Mouse (Mus musculus): ENCODE measurements around the gene Slc44a4. TPM values are rescaled to one million over a fixed set of nuclear protein-coding genes. Genes with fewer than 3 reads are reported as not detected.
A peak's percentile ranks its signal among the peaks of the same experiment; 100 is the strongest.
"Not testable (repeated sequence)": the region's sequence is repeated elsewhere in the genome, so short reads cannot be mapped to it uniquely, and the experiment has no call there.

Gene Slc44a4
- polyA plus RNA-seq, 1 experiment from 2014 or later, result 0.69 TPM

- H3K4me1 ChIP-seq, result peaks cover 29% of the 10 kb centered on the region
- no peak for ATAC-seq (ENCODE audit: insufficient number of reproducible peaks, low FRiP score, low TSS enrichment, low read depth)
Observed at GRCm38 (mm10) chr17:34946486-34947140, 32.3 kb downstream of the Slc44a4 start.

GRCm38 (mm10) chr17:34947606-34948005, 33.3 kb downstream of the Slc44a4 start:
- Histone ChIP-seq H3K27ac (replicated peaks) (no peak overlapping the region), H3K9me3 (replicated peaks) (no peaks in the 10 kb centered on the region), H3K36me3 (peaks cover 21% of the 10 kb centered on the region), H3K4me1 (peaks cover 24% of the 10 kb centered on the region), H3K4me3 (replicated peaks) (no peak overlapping the region), H3K27me3 (no peaks in the 10 kb centered on the region), H3K4me2 (replicated peaks) (no peak overlapping the region), H3K9ac (no peak overlapping the region)
- ATAC-seq (ENCODE audit: insufficient number of reproducible peaks, low FRiP score, low TSS enrichment, low read depth), result no peak
- 22% methylated on average over 8 of the region's 8 CpGs for WGBS

More at GRCm38 (mm10) chr17:34946486-34947140, 32.3 kb downstream of the Slc44a4 start:
- no peak overlapping the region for H3K9ac ChIP-seq
- H3K36me3 ChIP-seq, result peaks cover 21% of the 10 kb centered on the region
- no peaks in the 10 kb centered on the region for H3K9me3 ChIP-seq (replicated peaks)
- no peak overlapping the region for H3K4me2 ChIP-seq (replicated peaks)
- H3K27ac ChIP-seq (replicated peaks), result no peak overlapping the region
- H3K27me3 ChIP-seq, result no peaks in the 10 kb centered on the region
- no peak overlapping the region for H3K4me3 ChIP-seq (replicated peaks)
- 90% methylated on average over 5 of the region's 5 CpGs for WGBS

GRCm38 (mm10) chr17:34948721-34949552, 34.7 kb downstream of the Slc44a4 start:
- Histone ChIP-seq H3K4me1 (peaks cover 19% of the 10 kb centered on the region), H3K36me3 (peaks cover 21% of the 10 kb centered on the region), H3K27ac (replicated peaks) (peak overlapping the region; percentile 34; the same call in 1 of the 2 replicates)
- not testable (repeated sequence) for H3K9ac ChIP-seq; H3K9me3 ChIP-seq (replicated peaks); H3K27me3 ChIP-seq; H3K4me3 ChIP-seq (replicated peaks); H3K4me2 ChIP-seq (replicated peaks); ATAC-seq (ENCODE audit: insufficient number of reproducible peaks, low FRiP score, low TSS enrichment, low read depth)
- 58% methylated on average over 9 of the region's 9 CpGs for WGBS

GRCm38 (mm10) chr17:34949553-34949969, 35.3 kb downstream of the Slc44a4 start:
- Histone ChIP-seq H3K9me3 (replicated peaks) (no peaks in the 10 kb centered on the region), H3K36me3 (peaks cover 21% of the 10 kb centered on the region), H3K27me3 (no peaks in the 10 kb centered on the region), H3K4me1 (peaks cover 14% of the 10 kb centered on the region), H3K4me3 (replicated peaks) (no peak overlapping the region), H3K27ac (replicated peaks) (no peak overlapping the region), H3K4me2 (replicated peaks) (no peak overlapping the region), H3K9ac (no peak overlapping the region)
- WGBS, result 39% methylated on average over 4 of the region's 4 CpGs
- ATAC-seq (ENCODE audit: insufficient number of reproducible peaks, low FRiP score, low TSS enrichment, low read depth), result no peak

GRCm38 (mm10) chr17:34950514-34951455, 36.5 kb downstream of the Slc44a4 start:
- ATAC-seq (ENCODE audit: insufficient number of reproducible peaks, low FRiP score, low TSS enrichment, low read depth), result no peak
- Histone ChIP-seq H3K9ac (peak overlapping the region; percentile 99), H3K4me1 (peaks cover 13% of the 10 kb centered on the region), H3K27me3 (no peaks in the 10 kb centered on the region), H3K4me2 (replicated peaks) (peak overlapping the region; percentile 72), H3K4me3 (replicated peaks) (peak overlapping the region; percentile 97), H3K27ac (replicated peaks) (peak overlapping the region; percentile 93), H3K9me3 (replicated peaks) (no peaks in the 10 kb centered on the region), H3K36me3 (peaks cover 21% of the 10 kb centered on the region)
- WGBS, result 25% methylated on average over 10 of the region's 10 CpGs

- under 1% methylated on average over 29 of the region's 29 CpGs for WGBS
- Histone ChIP-seq H3K4me3 (replicated peaks) (peak overlapping the region; percentile 97), H3K27me3 (no peaks in the 10 kb centered on the region), H3K9me3 (replicated peaks) (no peaks in the 10 kb centered on the region), H3K4me1 (peaks cover 13% of the 10 kb centered on the region), H3K36me3 (peaks cover 21% of the 10 kb centered on the region), H3K4me2 (replicated peaks) (peak overlapping the region; percentile 72), H3K9ac (peak overlapping the region; percentile 99), H3K27ac (replicated peaks) (peak overlapping the region; percentile 93)
- ATAC-seq (ENCODE audit: insufficient number of reproducible peaks, low FRiP score, low TSS enrichment, low read depth), result no peak; the same call in 1 of the 2 replicates
Observed at GRCm38 (mm10) chr17:34951636-34952377, 37.5 kb downstream of the Slc44a4 start.

- Histone ChIP-seq H3K27ac (replicated peaks) (peak overlapping the region; percentile 93), H3K4me2 (replicated peaks) (peak overlapping the region; percentile 72), H3K27me3 (no peaks in the 10 kb centered on the region), H3K4me3 (replicated peaks) (peak overlapping the region; percentile 97), H3K9me3 (replicated peaks) (no peaks in the 10 kb centered on the region), H3K9ac (peak overlapping the region; percentile 99), H3K4me1 (peaks cover 13% of the 10 kb centered on the region), H3K36me3 (peaks cover 21% of the 10 kb centered on the region)
- 0% methylated on average over 23 of the region's 23 CpGs for WGBS
- ATAC-seq (ENCODE audit: insufficient number of reproducible peaks, low FRiP score, low TSS enrichment, low read depth), result peak; percentile 84
Observed at GRCm38 (mm10) chr17:34952378-34953040, 38.2 kb downstream of the Slc44a4 start.

- Histone ChIP-seq H3K36me3 (peaks cover 21% of the 10 kb centered on the region), H3K9ac (no peak overlapping the region), H3K27ac (replicated peaks) (no peak overlapping the region), H3K9me3 (replicated peaks) (no peaks in the 10 kb centered on the region), H3K4me2 (replicated peaks) (no peak overlapping the region), H3K4me1 (peaks cover 13% of the 10 kb centered on the region), H3K4me3 (replicated peaks) (no peak overlapping the region), H3K27me3 (no peaks in the 10 kb centered on the region)
- WGBS, result 84% methylated on average over 3 of the region's 3 CpGs
- ATAC-seq (ENCODE audit: insufficient number of reproducible peaks, low FRiP score, low TSS enrichment, low read depth), result no peak
Observed at GRCm38 (mm10) chr17:34953258-34953657, 39.0 kb downstream of the Slc44a4 start.

GRCm38 (mm10) chr17:34953904-34954303, 39.6 kb downstream of the Slc44a4 start:
- H3K27me3 ChIP-seq, result no peaks in the 10 kb centered on the region

GRCm38 (mm10) chr17:34954831-34955230, 40.6 kb downstream of the Slc44a4 start:
- 64% methylated on average over 4 of the region's 4 CpGs for WGBS
- no peak overlapping the region for H3K9ac ChIP-seq
- no peak for ATAC-seq (ENCODE audit: insufficient number of reproducible peaks, low FRiP score, low TSS enrichment, low read depth)
- H3K27me3 ChIP-seq, result no peaks in the 10 kb centered on the region
- H3K4me1 ChIP-seq, result peaks cover 16% of the 10 kb centered on the region
- H3K27ac ChIP-seq (replicated peaks), result no peak overlapping the region
- no peak overlapping the region for H3K4me2 ChIP-seq (replicated peaks)
- no peak overlapping the region for H3K4me3 ChIP-seq (replicated peaks)
- H3K9me3 ChIP-seq (replicated peaks), result no peaks in the 10 kb centered on the region
- peaks cover 11% of the 10 kb centered on the region for H3K36me3 ChIP-seq

More at GRCm38 (mm10) chr17:34953904-34954303, 39.6 kb downstream of the Slc44a4 start:
- Histone ChIP-seq H3K4me1 (peaks cover 13% of the 10 kb centered on the region), H3K9me3 (replicated peaks) (no peaks in the 10 kb centered on the region), H3K36me3 (peaks cover 17% of the 10 kb centered on the region), H3K4me3 (replicated peaks) (no peak overlapping the region), H3K9ac (no peak overlapping the region), H3K4me2 (replicated peaks) (no peak overlapping the region), H3K27ac (replicated peaks) (no peak overlapping the region)
- WGBS, result 84% methylated on average over 4 of the region's 4 CpGs
- no peak for ATAC-seq (ENCODE audit: insufficient number of reproducible peaks, low FRiP score, low TSS enrichment, low read depth)
